In genomic region chr10:20045733-20046495, GRCm38 (mm10) we compare ENCODE assay signal across 8 mouse cellular contexts.
A peak's percentile ranks its signal among the peaks of the same experiment; 100 is the strongest.
DNase-seq lines count a peak whose midpoint lies in the region; ATAC-seq and TF ChIP-seq lines count a peak whose summit lies in the region.

No protein-coding gene starts in this region.

- 0 out of 2 replicates have a peak, but pooled peaks cover 4% of the 10 kb centered on the region for H3K36me3 ChIP-seq in heart, embryonic 10.5 days
- H3K36me3 ChIP-seq in heart, embryonic 12.5 days = peaks cover 3% of the 10 kb centered on the region; the same call in 1 of the 2 replicates
- H3K36me3 ChIP-seq in liver, postnatal 0 days (replicated peaks; ENCODE audit: insufficient read depth, low read length) = no peaks in the 10 kb centered on the region

- no peak overlapping the region for H3K9ac ChIP-seq in heart, embryonic 12.5 days
- H3K9ac ChIP-seq in liver, postnatal 0 days (replicated peaks) = no peak overlapping the region

- TF ChIP-seq CTCF in liver, postnatal 0 days (IDR thresholded peaks at IDR 0.05; ENCODE audit: low read depth) = no peak

- no peaks in the 10 kb centered on the region for H3K9me3 ChIP-seq in heart, embryonic 10.5 days
- H3K9me3 ChIP-seq in heart, embryonic 12.5 days (replicated peaks) = no peaks in the 10 kb centered on the region
- H3K9me3 ChIP-seq in liver, postnatal 0 days (ENCODE audit: low read length) = no peaks in the 10 kb centered on the region

- no peak overlapping the region for H3K4me3 ChIP-seq in heart, embryonic 10.5 days
- H3K4me3 ChIP-seq in heart, embryonic 12.5 days = no peak overlapping the region
- no peak overlapping the region for H3K4me3 ChIP-seq in liver, postnatal 0 days (ENCODE audit: low read depth, low read length)

- TF ChIP-seq EP300 in liver, postnatal 0 days (IDR thresholded peaks at IDR 0.05; ENCODE audit: low read depth) = peak; percentile 37; the same call in 1 of the 2 replicates

- WGBS in heart, embryonic 10.5 days = 86% methylated on average over 4 of the region's 4 CpGs
- 71% methylated on average over 4 of the region's 4 CpGs for WGBS in heart, embryonic 12.5 days
- 61% methylated on average over 4 of the region's 4 CpGs for WGBS in liver, postnatal 0 days (ENCODE audit: insufficient replicate concordance)

- no peaks in the 10 kb centered on the region for H3K4me1 ChIP-seq in heart, embryonic 10.5 days
- no peaks in the 10 kb centered on the region for H3K4me1 ChIP-seq in heart, embryonic 12.5 days (replicated peaks)
- peaks cover 3% of the 10 kb centered on the region; the same call in 1 of the 2 replicates for H3K4me1 ChIP-seq in liver, postnatal 0 days (ENCODE audit: insufficient read depth)

- ATAC-seq in heart, embryonic 12.5 days (ENCODE audit: insufficient number of reproducible peaks, low FRiP score) = no peak
- peak; percentile 88 for ATAC-seq in liver, postnatal 0 days

- no peaks in the 10 kb centered on the region for H3K27me3 ChIP-seq in heart, embryonic 10.5 days (ENCODE audit: insufficient read depth, poor library complexity, severe bottlenecking)
- no peaks in the 10 kb centered on the region for H3K27me3 ChIP-seq in heart, embryonic 12.5 days (replicated peaks)
- H3K27me3 ChIP-seq in liver, postnatal 0 days (ENCODE audit: insufficient read depth, low read length) = no peaks in the 10 kb centered on the region

- DNase-seq in heart, embryonic 10.5 days (ENCODE audit: low spot score) = peak; percentile 13
- DNase-seq in Muller cell, postnatal 12 days (ENCODE audit: inconsistent ontology term) = peak; percentile 89
- DNase-seq in fibroblast of lung, adult 2 months (ENCODE audit: low read depth) = peak; percentile 73
- peak; percentile 22 for DNase-seq in liver, postnatal 0 days
- DNase-seq in layer of hippocampus, postnatal 36 days = no peak
- DNase-seq in ovary, postnatal 10 days (ENCODE audit: low spot score) = no peak
- DNase-seq in cerebellum, postnatal 36 days = no peak

- H3K27ac ChIP-seq in heart, embryonic 10.5 days = no peak overlapping the region
- no peak overlapping the region for H3K27ac ChIP-seq in heart, embryonic 12.5 days (ENCODE audit: poor library complexity, severe bottlenecking)
- H3K27ac ChIP-seq in liver, postnatal 0 days (ENCODE audit: low read depth) = peak overlapping the region; percentile 64

- no peak overlapping the region for H3K4me2 ChIP-seq in heart, embryonic 12.5 days
- peak overlapping the region; percentile 22; the same call in 1 of the 2 replicates for H3K4me2 ChIP-seq in liver, postnatal 0 days (ENCODE audit: low read depth, low read length)

Comparison
In these comparisons a context has a peak if more than half of its experiments do, and no peak if none do; other contexts are left out.
1. DNase-seq: peak in heart, embryonic 10.5 days (single experiment), Muller cell, postnatal 12 days (single experiment), fibroblast of lung, adult 2 months (single experiment) and liver, postnatal 0 days (single experiment); none in layer of hippocampus, postnatal 36 days (0 of 2), ovary, postnatal 10 days (single experiment) and cerebellum, postnatal 36 days (0 of 2).